Mouse (Mus musculus) small intestine, adult 2 months (tissue): Measurements from ENCODE around the gene Tgfb2. TPM values are rescaled to one million over a fixed set of nuclear protein-coding genes. Genes with fewer than 3 reads are reported as not detected.

Experiments
- H3K27ac ChIP-seq: fragments of 200-500 bp; 2 replicates; pipeline ENCODE4 v1.5.1; 2012; ENCODE audit warnings: low read depth, low read length, control low read depth, inconsistent platforms; ENCODE audit not compliant: insufficient read depth
- H3K27me3 ChIP-seq: fragments of 200-500 bp; 2 replicates; pipeline ENCODE4 v1.6.1; 2012; ENCODE audit warnings: mild to moderate bottlenecking, moderate library complexity, low read length, inconsistent platforms; ENCODE audit not compliant: control insufficient read depth, insufficient read depth
- H3K36me3 ChIP-seq: fragments of 200-500 bp; 2 replicates; pipeline ENCODE4 v1.6.1; 2012; ENCODE audit warnings: mild to moderate bottlenecking, low read length, control low read depth, inconsistent platforms; ENCODE audit not compliant: control insufficient read depth, insufficient read depth
- H3K4me1 ChIP-seq: fragments of 200-500 bp; 2 replicates; pipeline ENCODE4 v1.6.1; 2012; ENCODE audit warnings: low read length, inconsistent platforms, mixed read lengths; ENCODE audit not compliant: control insufficient read depth, insufficient read depth, insufficient read length
- H3K4me3 ChIP-seq: fragments of 200-500 bp; 2 replicates; pipeline ENCODE4 v1.5.1; 2012; ENCODE audit warnings: low read depth, mild to moderate bottlenecking, control low read depth, inconsistent platforms, low read length, moderate library complexity
- CTCF ChIP-seq: fragments of 200-500 bp; IDR thresholded peaks from 2 replicates; pipeline ENCODE4 v1.5.1; 2012; ENCODE audit warnings: low read depth, mild to moderate bottlenecking, control low read depth, inconsistent platforms, low read length, moderate library complexity, mixed read lengths; ENCODE audit not compliant: insufficient replicate concordance, insufficient read length; ENCODE audit errors: extremely low read depth
- POLR2A ChIP-seq: fragments of 200-500 bp; IDR thresholded peaks from 2 replicates; pipeline ENCODE4 v1.6.1; 2012; ENCODE audit warnings: low read depth, mild to moderate bottlenecking, control low read depth, inconsistent platforms, low read length, moderate library complexity
- WGBS: fragments of 180-500 bp; shearing (Covaris S2); methylation state at CpG from one replicate; pipeline ENCODE4 v1.1.7; 2018; 5-methylcytosine and 5-hydroxymethylcytosine counted together
- polyA plus RNA-seq: library from polyadenylated mRNA; depleted of rRNA; stranded (reverse); fragments of >200 nt; gene quantifications from 2 replicates; pipeline ENCODE4 v1.2.3, GENCODE M21; 2012; rRNA removed

Gene Tgfb2
- 0.79 TPM in 2 replicates for polyA plus RNA-seq

GRCm38 (mm10) chr1:186705915-186706248 lies at the start of gene Tgfb2:
Tgfb2 (minus strand) TSS chr1:186705989.
- TF ChIP-seq CTCF: no peak
- WGBS: 10% methylated on average over 12 of the region's 12 CpGs
- Histone ChIP-seq H3K4me1 (peaks cover 9% of the 10 kb centered on the region), H3K27ac (peak within 1 kb of the TSS; percentile 9; the same call in 1 of the 2 replicates), H3K4me3 (peak within 1 kb of the TSS; percentile 71), H3K36me3 (no peaks in the 10 kb centered on the region), H3K27me3 (peaks cover 26% of the 10 kb centered on the region)

GRCm38 (mm10) chr1:186749675-186750283 lies 44.0 kb upstream of the Tgfb2 start:
- no peak for TF ChIP-seq CTCF
- TF ChIP-seq POLR2A: no peak
- H3K36me3 ChIP-seq: no peaks in the 10 kb centered on the region
- H3K4me3 ChIP-seq: peak overlapping the region; percentile 76
- H3K27ac ChIP-seq: 0 out of 2 replicates have a peak overlapping the region, but pooled peaks have one; percentile 19
- H3K4me1 ChIP-seq: peaks cover 2% of the 10 kb centered on the region; the same call in 1 of the 2 replicates
- 37% methylated on average over 10 of the region's 10 CpGs for WGBS
- no peaks in the 10 kb centered on the region for H3K27me3 ChIP-seq

GRCm38 (mm10) chr1:186748724-186749653 lies 43.2 kb upstream of the Tgfb2 start, which contains the start of gene Rrp15:
Rrp15 (minus strand) TSS chr1:186749358.
- Histone ChIP-seq H3K4me1 (peaks cover 2% of the 10 kb centered on the region; the same call in 1 of the 2 replicates), H3K27ac (0 out of 2 replicates have a peak within 1 kb of the TSS, but pooled peaks have one; percentile 19), H3K4me3 (peak within 1 kb of the TSS; percentile 76), H3K27me3 (no peaks in the 10 kb centered on the region), H3K36me3 (no peaks in the 10 kb centered on the region)
- WGBS: under 1% methylated on average over 46 of the region's 46 CpGs
- no peak for TF ChIP-seq CTCF
- TF ChIP-seq POLR2A: peak; percentile 62; the same call in 1 of the 2 replicates

GRCm38 (mm10) chr1:186739828-186740227 lies 34.0 kb upstream of the Tgfb2 start:
- Histone ChIP-seq H3K36me3 (peaks cover 5% of the 10 kb centered on the region; the same call in 1 of the 2 replicates), H3K27ac (no peak overlapping the region), H3K4me1 (no peaks in the 10 kb centered on the region), H3K27me3 (no peaks in the 10 kb centered on the region), H3K4me3 (no peak overlapping the region)
- TF ChIP-seq POLR2A (no peak), CTCF (no peak)
- 82% methylated on average over 7 of the region's 7 CpGs for WGBS

DNA sequence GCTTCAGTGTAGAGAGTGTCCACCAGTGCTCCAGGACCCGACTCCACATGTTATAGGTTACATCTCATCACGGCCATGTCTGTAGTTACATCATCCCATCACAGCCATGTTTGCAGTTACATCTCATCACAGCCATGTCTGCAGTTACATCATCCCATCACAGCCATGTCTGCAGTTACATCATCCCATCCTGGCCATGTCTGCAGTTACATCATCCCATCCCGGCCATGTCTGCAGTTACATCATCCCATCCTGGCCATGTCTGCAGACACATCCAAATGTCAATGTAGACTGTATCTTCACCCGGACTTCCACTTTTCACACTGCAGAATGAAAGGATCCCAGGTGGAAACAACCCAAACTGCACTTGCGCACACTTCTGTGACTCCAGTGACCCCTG lies 29.7 kb upstream of the Tgfb2 start:
- Histone ChIP-seq H3K27me3 (no peaks in the 10 kb centered on the region), H3K36me3 (peaks cover 6% of the 10 kb centered on the region; the same call in 1 of the 2 replicates), H3K4me1 (no peaks in the 10 kb centered on the region), H3K27ac (no peak overlapping the region), H3K4me3 (no peak overlapping the region)
- WGBS: 92% methylated on average over 5 of the region's 5 CpGs
- TF ChIP-seq CTCF (no peak), POLR2A (no peak)

- H3K36me3 ChIP-seq: peaks cover 3% of the 10 kb centered on the region; the same call in 1 of the 2 replicates
- WGBS: 44% methylated on average over 8 of the region's 8 CpGs
Measured at GRCm38 (mm10) chr1:186733052-186733451, 27.3 kb upstream of the Tgfb2 start.

DNA sequence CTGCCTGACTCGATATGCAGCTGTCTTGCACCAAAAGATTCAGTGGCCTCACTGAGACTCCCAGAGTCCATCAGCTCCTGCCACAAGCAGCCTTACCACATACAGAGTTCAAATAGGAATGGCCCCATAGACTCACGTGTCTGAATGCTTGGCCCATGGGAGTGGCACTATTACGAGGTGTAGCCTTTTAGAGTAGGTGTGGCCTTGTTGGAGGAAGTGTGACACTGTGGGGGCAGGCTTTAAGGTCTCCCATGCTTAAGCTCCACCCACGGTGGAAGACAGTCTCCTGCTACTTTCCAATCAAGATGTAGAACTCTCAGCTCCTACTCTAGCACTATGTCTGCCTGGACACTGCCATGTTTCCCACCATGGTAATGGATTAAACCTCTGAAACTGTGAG lies 23.0 kb upstream of the Tgfb2 start:
- Histone ChIP-seq H3K27me3 (no peaks in the 10 kb centered on the region), H3K4me1 (peaks cover 6% of the 10 kb centered on the region; the same call in 1 of the 2 replicates), H3K4me3 (no peak overlapping the region), H3K27ac (no peak overlapping the region), H3K36me3 (no peaks in the 10 kb centered on the region)
- 40% methylated on average over 4 of the region's 4 CpGs for WGBS
- TF ChIP-seq POLR2A (no peak), CTCF (no peak)

More at GRCm38 (mm10) chr1:186733052-186733451, 27.3 kb upstream of the Tgfb2 start:
- Histone ChIP-seq H3K4me3 (no peak overlapping the region), H3K27me3 (no peaks in the 10 kb centered on the region), H3K4me1 (no peaks in the 10 kb centered on the region), H3K27ac (no peak overlapping the region)
- TF ChIP-seq POLR2A (no peak), CTCF (no peak)
